Mouse (Mus musculus) hindbrain, embryonic 10.5 days (tissue): Measurements from ENCODE around the gene Znrd1as. TPM values are rescaled to one million over a fixed set of nuclear protein-coding genes. Genes with fewer than 3 reads are reported as not detected.

Experiments used
- DNase-seq: peaks from one replicate; pipeline ENCODE4 v3.0.0-alpha.2; 2017; ENCODE audit warnings: low spot score
- H3K27ac ChIP-seq: fragments of 300-500 bp; sonication (generic); 2 replicates; pipeline ENCODE4 v1.5.1; 2016; ENCODE audit warnings: mild to moderate bottlenecking, moderate library complexity
- H3K27me3 ChIP-seq: fragments of 300-500 bp; sonication (generic); 2 replicates; pipeline ENCODE4 v1.6.1; 2016; ENCODE audit warnings: mild to moderate bottlenecking; ENCODE audit not compliant: poor library complexity, insufficient read depth, severe bottlenecking
- H3K36me3 ChIP-seq: fragments of 300-500 bp; sonication (generic); 2 replicates; pipeline ENCODE4 v1.6.1; 2016; ENCODE audit warnings: mild to moderate bottlenecking, moderate library complexity
- H3K4me1 ChIP-seq: fragments of 300-500 bp; sonication (generic); replicated peaks from 2 replicates; pipeline ENCODE4 v1.6.1; 2016; ENCODE audit warnings: mild to moderate bottlenecking
- H3K4me3 ChIP-seq: fragments of 300-500 bp; sonication (generic); 2 replicates; pipeline ENCODE4 v1.5.1; 2016; ENCODE audit warnings: mild to moderate bottlenecking, moderate library complexity
- H3K9me3 ChIP-seq: fragments of 300-500 bp; sonication (generic); 2 replicates; pipeline ENCODE4 v1.6.1; 2016; ENCODE audit warnings: mild to moderate bottlenecking, moderate library complexity
- WGBS: fragments of 180-500 bp; shearing (Covaris S2); methylation state at CpG from one replicate; pipeline ENCODE4 v1.1.7; 2016; 5-methylcytosine and 5-hydroxymethylcytosine counted together
- polyA plus RNA-seq: library from polyadenylated mRNA; unstranded; fragments of >200 nt; fragmentation: Nextera tagmentation; extraction: Ambion mirVana; gene quantifications from 2 replicates; pipeline ENCODE4 v1.2.1, GENCODE M21; 2016

Gene Znrd1as
- polyA plus RNA-seq, 1 experiment from 2014 or later, result 8.6 TPM

GRCm38 (mm10) chr17:36958884-36959283 lies 492 bp downstream of the Znrd1as start:
- WGBS, result 10% methylated on average over 12 of the region's 12 CpGs
- Histone ChIP-seq H3K9me3 (no peaks in the 10 kb centered on the region), H3K27me3 (no peaks in the 10 kb centered on the region), H3K4me3 (peak overlapping the region; percentile 89), H3K36me3 (peaks cover 18% of the 10 kb centered on the region), H3K4me1 (peaks cover 19% of the 10 kb centered on the region), H3K27ac (peak overlapping the region; percentile 92)
- DNase-seq, result no peak

- Histone ChIP-seq H3K4me3 (no peak overlapping the region), H3K4me1 (peaks cover 19% of the 10 kb centered on the region), H3K36me3 (peaks cover 7% of the 10 kb centered on the region), H3K27me3 (no peaks in the 10 kb centered on the region), H3K9me3 (no peaks in the 10 kb centered on the region), H3K27ac (no peak overlapping the region)
- no peak for DNase-seq
- WGBS, result 75% methylated on average over 1 of the region's 1 CpGs
Measured at GRCm38 (mm10) chr17:36961125-36961524, 2.7 kb downstream of the Znrd1as start.

GRCm38 (mm10) chr17:36966875-36967274 lies 8.5 kb downstream of the Znrd1as start:
- Histone ChIP-seq H3K27ac (no peak overlapping the region), H3K36me3 (no peaks in the 10 kb centered on the region), H3K4me1 (no peaks in the 10 kb centered on the region), H3K9me3 (no peaks in the 10 kb centered on the region), H3K27me3 (no peaks in the 10 kb centered on the region), H3K4me3 (no peak overlapping the region)
- WGBS, result 79% methylated on average over 1 of the region's 1 CpGs
- no peak for DNase-seq

- Histone ChIP-seq H3K4me3 (no peak overlapping the region), H3K27ac (no peak overlapping the region), H3K36me3 (no peaks in the 10 kb centered on the region), H3K4me1 (no peaks in the 10 kb centered on the region), H3K9me3 (no peaks in the 10 kb centered on the region), H3K27me3 (no peaks in the 10 kb centered on the region)
- WGBS, result 82% methylated on average over 14 of the region's 14 CpGs
- no peak for DNase-seq
Measured at GRCm38 (mm10) chr17:36970316-36970890, 12.0 kb downstream of the Znrd1as start.

GRCm38 (mm10) chr17:36971172-36971850 lies 12.9 kb downstream of the Znrd1as start:
- 88% methylated on average over 6 of the region's 6 CpGs for WGBS
- no peaks in the 10 kb centered on the region for H3K36me3 ChIP-seq
- DNase-seq, result no peak
- no peaks in the 10 kb centered on the region for H3K4me1 ChIP-seq
- H3K9me3 ChIP-seq, result no peaks in the 10 kb centered on the region
- no peak overlapping the region for H3K4me3 ChIP-seq
- no peaks in the 10 kb centered on the region for H3K27me3 ChIP-seq
- no peak overlapping the region for H3K27ac ChIP-seq

- Histone ChIP-seq H3K27ac (no peak overlapping the region), H3K36me3 (no peaks in the 10 kb centered on the region), H3K9me3 (no peaks in the 10 kb centered on the region), H3K27me3 (no peaks in the 10 kb centered on the region), H3K4me3 (no peak overlapping the region), H3K4me1 (no peaks in the 10 kb centered on the region)
- no peak for DNase-seq
- WGBS, result 85% methylated on average over 3 of the region's 3 CpGs
Measured at GRCm38 (mm10) chr17:36972791-36973190, 14.4 kb downstream of the Znrd1as start.

- no peak overlapping the region for H3K4me3 ChIP-seq
- H3K9me3 ChIP-seq, result no peaks in the 10 kb centered on the region
- H3K36me3 ChIP-seq, result no peaks in the 10 kb centered on the region
- no peak overlapping the region for H3K27ac ChIP-seq
- H3K4me1 ChIP-seq, result no peaks in the 10 kb centered on the region
- no peaks in the 10 kb centered on the region for H3K27me3 ChIP-seq
- DNase-seq, result no peak
- WGBS, result 73% methylated on average over 8 of the region's 8 CpGs
Measured at GRCm38 (mm10) chr17:36973271-36973787, 14.9 kb downstream of the Znrd1as start.

- WGBS, result 15% methylated on average over 18 of the region's 18 CpGs
- H3K27me3 ChIP-seq, result peaks cover 16% of the 10 kb centered on the region
- no peak for DNase-seq
- H3K36me3 ChIP-seq, result no peaks in the 10 kb centered on the region
- no peak within 1 kb of the TSS for H3K27ac ChIP-seq
- peaks cover 15% of the 10 kb centered on the region for H3K4me1 ChIP-seq
- H3K9me3 ChIP-seq, result no peaks in the 10 kb centered on the region
- H3K4me3 ChIP-seq, result peak within 1 kb of the TSS; percentile 21
Measured at GRCm38 (mm10) chr17:36981221-36981813, 22.9 kb downstream of the Znrd1as start, which contains the start of gene 2410137M14Rik. Gene 2410137M14Rik (minus strand): TSS chr17:36981237.

GRCm38 (mm10) chr17:36981845-36982244 lies 23.5 kb downstream of the Znrd1as start:
- peaks cover 15% of the 10 kb centered on the region for H3K4me1 ChIP-seq
- DNase-seq, result no peak
- no peaks in the 10 kb centered on the region for H3K9me3 ChIP-seq
- 11% methylated on average over 4 of the region's 4 CpGs for WGBS
- H3K27me3 ChIP-seq, result peaks cover 21% of the 10 kb centered on the region
- no peak overlapping the region for H3K27ac ChIP-seq
- no peaks in the 10 kb centered on the region for H3K36me3 ChIP-seq
- peak overlapping the region; percentile 21 for H3K4me3 ChIP-seq

GRCm38 (mm10) chr17:36982253-36983155 lies 24.1 kb downstream of the Znrd1as start:
- no peak for DNase-seq
- Histone ChIP-seq H3K27me3 (peaks cover 27% of the 10 kb centered on the region), H3K4me1 (peaks cover 15% of the 10 kb centered on the region), H3K36me3 (no peaks in the 10 kb centered on the region), H3K9me3 (no peaks in the 10 kb centered on the region), H3K4me3 (no peak overlapping the region), H3K27ac (no peak overlapping the region)
- WGBS, result 43% methylated on average over 5 of the region's 5 CpGs

GRCm38 (mm10) chr17:36988475-36988874 lies 30.1 kb downstream of the Znrd1as start:
- WGBS, result 6% methylated on average over 24 of the region's 24 CpGs
- peak overlapping the region; percentile 9; the same call in 1 of the 2 replicates for H3K4me3 ChIP-seq
- H3K4me1 ChIP-seq, result peaks cover 6% of the 10 kb centered on the region
- H3K27ac ChIP-seq, result no peak overlapping the region
- DNase-seq, result no peak
- H3K9me3 ChIP-seq, result no peaks in the 10 kb centered on the region
- H3K36me3 ChIP-seq, result no peaks in the 10 kb centered on the region
- H3K27me3 ChIP-seq, result peaks cover 48% of the 10 kb centered on the region

- Histone ChIP-seq H3K4me1 (peaks cover 6% of the 10 kb centered on the region), H3K4me3 (peak within 1 kb of the TSS; percentile 9; the same call in 1 of the 2 replicates), H3K27ac (no peak within 1 kb of the TSS), H3K9me3 (no peaks in the 10 kb centered on the region), H3K36me3 (no peaks in the 10 kb centered on the region), H3K27me3 (peaks cover 48% of the 10 kb centered on the region)
- no peak for DNase-seq
- 25% methylated on average over 5 of the region's 5 CpGs for WGBS
Measured at GRCm38 (mm10) chr17:36989437-36989836, 31.0 kb downstream of the Znrd1as start, which contains the start of gene H2-M5. Gene H2-M5 (minus strand): TSS chr17:36989537.
